Mouse (Mus musculus) thymus, adult 2 months (tissue): ENCODE results near the gene Stambpl1. TPM values are rescaled to one million over a fixed set of nuclear protein-coding genes. Genes with fewer than 3 reads are reported as not detected.

Experiments
- DNase-seq: peaks from one replicate; pipeline ENCODE4 v3.0.0; 2021
- H3K27ac ChIP-seq: fragments of 200-500 bp; 2 replicates; pipeline ENCODE4 v1.5.1; 2012; ENCODE audit warnings: low read length, control low read depth; ENCODE audit not compliant: control insufficient read depth, insufficient read depth
- H3K27me3 ChIP-seq: fragments of 200-500 bp; 2 replicates; pipeline ENCODE4 v1.6.1; 2012; ENCODE audit warnings: mild to moderate bottlenecking, low read length, moderate library complexity, mixed read lengths; ENCODE audit not compliant: control insufficient read depth, insufficient read depth
- H3K36me3 ChIP-seq: fragments of 200-500 bp; 2 replicates; pipeline ENCODE4 v1.6.1; 2012; ENCODE audit warnings: mild to moderate bottlenecking, low read length, moderate library complexity; ENCODE audit not compliant: control insufficient read depth, insufficient read depth
- H3K4me1 ChIP-seq: fragments of 200-500 bp; replicated peaks from 2 replicates; pipeline ENCODE4 v1.6.1; 2012; ENCODE audit warnings: low read length; ENCODE audit not compliant: control insufficient read depth, insufficient read depth
- H3K4me3 ChIP-seq: fragments of 200-500 bp; 2 replicates; pipeline ENCODE4 v1.5.1; 2012; ENCODE audit warnings: mild to moderate bottlenecking, low read length, control low read depth, moderate library complexity; ENCODE audit not compliant: control insufficient read depth, insufficient read depth
- CTCF ChIP-seq: fragments of 200-500 bp; IDR thresholded peaks from 2 replicates; pipeline ENCODE4 v1.5.1; 2012; ENCODE audit warnings: mild to moderate bottlenecking, control low read depth, low read length, moderate library complexity, borderline replicate concordance; ENCODE audit not compliant: control insufficient read depth, poor library complexity, insufficient read depth; ENCODE audit errors: extremely low read depth
- POLR2A ChIP-seq: fragments of 200-500 bp; IDR thresholded peaks from 2 replicates; pipeline ENCODE4 v1.6.1; 2012; ENCODE audit warnings: mild to moderate bottlenecking, low read length, control low read depth, moderate library complexity; ENCODE audit not compliant: control insufficient read depth, poor library complexity, insufficient read depth; ENCODE audit errors: extremely low read depth
- WGBS: fragments of 180-500 bp; shearing (Covaris S2); methylation state at CpG from one replicate; pipeline ENCODE4 v1.1.7; 2018; 5-methylcytosine and 5-hydroxymethylcytosine counted together
- polyA plus RNA-seq: library from polyadenylated mRNA; depleted of rRNA; stranded (reverse); fragments of >200 nt; gene quantifications from 2 replicates; pipeline ENCODE4 v1.2.3, GENCODE M21; 2012

The Stambpl1 gene
- polyA plus RNA-seq, 1 experiment, result 34.0 TPM

- Histone ChIP-seq H3K27ac (no peak overlapping the region), H3K27me3 (no peaks in the 10 kb centered on the region), H3K36me3 (no peaks in the 10 kb centered on the region), H3K4me1 (peaks cover 20% of the 10 kb centered on the region), H3K4me3 (no peak overlapping the region)
- TF ChIP-seq POLR2A, result no peak
- no peak for TF ChIP-seq CTCF
- no peak for DNase-seq
- WGBS, result 80% methylated on average over 8 of the region's 8 CpGs
These were observed 14.9 kb downstream of the Stambpl1 start for GRCm38 (mm10) chr19:34206760-34207440.

- H3K4me1 ChIP-seq, result peaks cover 29% of the 10 kb centered on the region
- TF ChIP-seq CTCF (no peak), POLR2A (no peak)
- 91% methylated on average over 3 of the region's 3 CpGs for WGBS
- no peak overlapping the region for H3K27ac ChIP-seq
- no peak overlapping the region for H3K4me3 ChIP-seq
- DNase-seq, result no peak
- H3K27me3 ChIP-seq, result no peaks in the 10 kb centered on the region
- no peaks in the 10 kb centered on the region for H3K36me3 ChIP-seq
These were observed 17.0 kb downstream of the Stambpl1 start for GRCm38 (mm10) chr19:34209031-34209430.

GRCm38 (mm10) chr19:34209930-34210581, 18.0 kb downstream of the Stambpl1 start:
- TF ChIP-seq POLR2A (no peak), CTCF (no peak)
- Histone ChIP-seq H3K4me1 (peaks cover 32% of the 10 kb centered on the region), H3K27ac (no peak overlapping the region), H3K27me3 (no peaks in the 10 kb centered on the region), H3K4me3 (no peak overlapping the region), H3K36me3 (no peaks in the 10 kb centered on the region)
- 92% methylated on average over 8 of the region's 8 CpGs for WGBS
- DNase-seq, result no peak

GRCm38 (mm10) chr19:34210841-34211240, 18.8 kb downstream of the Stambpl1 start:
- TF ChIP-seq CTCF (no peak), POLR2A (no peak)
- WGBS, result 67% methylated on average over 2 of the region's 2 CpGs
- peak overlapping the region; percentile 58 for H3K27ac ChIP-seq

GRCm38 (mm10) chr19:34212489-34213250, 20.6 kb downstream of the Stambpl1 start:
- Histone ChIP-seq H3K27ac (peak overlapping the region; percentile 81), H3K27me3 (no peaks in the 10 kb centered on the region), H3K4me1 (peaks cover 33% of the 10 kb centered on the region), H3K4me3 (no peak overlapping the region), H3K36me3 (no peaks in the 10 kb centered on the region)
- 80% methylated on average over 12 of the region's 12 CpGs for WGBS
- DNase-seq, result no peak
- TF ChIP-seq CTCF (no peak), POLR2A (no peak)

More at GRCm38 (mm10) chr19:34210841-34211240, 18.8 kb downstream of the Stambpl1 start:
- no peaks in the 10 kb centered on the region for H3K36me3 ChIP-seq
- no peak overlapping the region for H3K4me3 ChIP-seq
- no peaks in the 10 kb centered on the region for H3K27me3 ChIP-seq
- H3K4me1 ChIP-seq, result peaks cover 36% of the 10 kb centered on the region
- no peak for DNase-seq

GRCm38 (mm10) chr19:34213251-34213645, 21.2 kb downstream of the Stambpl1 start:
- Histone ChIP-seq H3K27ac (peak overlapping the region; percentile 47; the same call in 1 of the 2 replicates), H3K4me1 (peaks cover 38% of the 10 kb centered on the region), H3K36me3 (no peaks in the 10 kb centered on the region), H3K4me3 (no peak overlapping the region), H3K27me3 (no peaks in the 10 kb centered on the region)
- TF ChIP-seq CTCF (no peak), POLR2A (no peak)
- no peak for DNase-seq
